Comparison of ENCODE assay signal across 17 mouse cellular contexts in genomic region chr11:3749831-3750230, GRCm38 (mm10).
A peak's percentile ranks its signal among the peaks of the same experiment; 100 is the strongest.
DNase-seq lines count a peak whose midpoint lies in the region; ATAC-seq and TF ChIP-seq lines count a peak whose summit lies in the region.
"Had no signal": no experiment of that assay in that cellular context is flagged by ENCODE, and none has a peak within 500 bp of the region (broad histone marks: within the 10 kb centered on the region; RNA-seq: fewer than 3 reads in every experiment).

No protein-coding gene starts in this region.

- peak; percentile 47 for TF ChIP-seq CTCF in cerebellum, adult 2 months (IDR thresholded peaks at IDR 0.05; ENCODE audit: borderline replicate concordance, insufficient read depth, low read depth, low read length)
- TF ChIP-seq CTCF in layer of hippocampus, adult 2 months (conservative IDR thresholded peaks at IDR 0.05) = peak; percentile 45

- no peak for TF ChIP-seq POLR2A in cerebellum, adult 2 months (IDR thresholded peaks at IDR 0.05; ENCODE audit: borderline replicate concordance, insufficient read depth, low read length)

- 49% methylated on average over 7 of the region's 7 CpGs for WGBS in cerebellum, adult 2 months

- peaks cover 44% of the 10 kb centered on the region for H3K4me1 ChIP-seq in cerebellum, adult 2 months (ENCODE audit: control insufficient read depth, insufficient read depth, low read length)
- H3K4me1 ChIP-seq: limb, embryonic 12.5 days; midbrain, embryonic 15.5 days had no signal

- H3K4me3 ChIP-seq in cerebellum, adult 2 months (replicated peaks; ENCODE audit: insufficient read depth, low read depth, low read length) = no peak overlapping the region
- H3K4me3 ChIP-seq in layer of hippocampus, adult 2 months = no peak overlapping the region
- H3K4me3 ChIP-seq: forebrain, embryonic 12.5 days; hindbrain, embryonic 10.5 days; limb, embryonic 12.5 days; liver, embryonic 15.5 days; midbrain, embryonic 15.5 days had no signal

- H3K27ac ChIP-seq in cerebellum, adult 2 months (ENCODE audit: insufficient read depth, low read length) = peak overlapping the region; percentile 24; the same call in 1 of the 2 replicates
- no peak overlapping the region for H3K27ac ChIP-seq in layer of hippocampus, adult 2 months
- H3K27ac ChIP-seq: forebrain, embryonic 12.5 days; hindbrain, embryonic 10.5 days; limb, embryonic 12.5 days; liver, embryonic 15.5 days; midbrain, embryonic 15.5 days had no signal

- DNase-seq in cerebellum, adult 2 months = no peak
- DNase-seq in layer of hippocampus, adult 2 months (ENCODE audit: low spot score in 2 of 2) = no peak
- DNase-seq in layer of hippocampus, adult 8-10 months (ENCODE audit: low spot score in 2 of 2) = no peak
- DNase-seq in retina, postnatal 1 day = peak; percentile 22
- no peak for DNase-seq in retina, embryonic 14.5 days (ENCODE audit: low spot score)
- DNase-seq in right cerebral cortex, adult 2 months (ENCODE audit: low spot score in 2 of 2) = no peak
- DNase-seq in thymus, postnatal 25 days = no peak
- DNase-seq: adrenal gland, postnatal 25 days; cerebellum, adult 9-11 months; thymus, postnatal 36 days had no signal

- H3K27me3 ChIP-seq in cerebellum, adult 2 months (ENCODE audit: control insufficient read depth, insufficient read depth, low read length) = no peaks in the 10 kb centered on the region
- H3K27me3 ChIP-seq: forebrain, embryonic 12.5 days; limb, embryonic 12.5 days; midbrain, embryonic 15.5 days had no signal

- no peak for ATAC-seq in cerebellum, adult (ENCODE audit: insufficient number of reproducible peaks, low FRiP score, low TSS enrichment)
- ATAC-seq: inflammation-experienced regulatory T-cells, adult 6 months; midbrain, embryonic 15.5 days had no signal
